Mouse (Mus musculus): ENCODE data around the gene Tspyl3. TPM values are rescaled to one million over a fixed set of nuclear protein-coding genes. Genes with fewer than 3 reads are reported as not detected.

Gene Tspyl3
- total and polyA plus RNA-seq, 3 experiments = 0.27 TPM; not detected in 1

GRCm38 (mm10) chr2:153259864-153260674, 34.8 kb upstream of the Tspyl3 start:
- ATAC-seq (ENCODE audit: extremely low read depth, insufficient number of reproducible peaks, low FRiP score, poor library complexity, severe bottlenecking) (peak; percentile 94), DNase-seq (ENCODE audit: low spot score) (peak; percentile 73)
- no peak for TF ChIP-seq GATA1 (IDR thresholded peaks at IDR 0.05; ENCODE audit: borderline replicate concordance, low read length)
- no peak for TF ChIP-seq CTCF (IDR thresholded peaks at IDR 0.05; ENCODE audit: low read depth, low read length)
- TF ChIP-seq POLR2AphosphoS5 (IDR thresholded peaks at IDR 0.05; ENCODE audit: insufficient replicate concordance, low read depth, low read length) = no peak
- TF ChIP-seq TAL1 (conservative IDR thresholded peaks at IDR 0.05; ENCODE audit: low read depth, low read length) = peak; percentile 96
- TF ChIP-seq GATA2 (IDR thresholded peaks at IDR 0.05; ENCODE audit: borderline replicate concordance, low read depth, low read length) = peak; percentile 99
- H3K27me3 ChIP-seq (ENCODE audit: insufficient read depth, low read length) = no peaks in the 10 kb centered on the region
- H3K9me3 ChIP-seq (replicated peaks) = no peaks in the 10 kb centered on the region
- H3K36me3 ChIP-seq (replicated peaks) = peaks cover 66% of the 10 kb centered on the region
- peak overlapping the region; percentile 63; the same call in 1 of the 2 replicates for H3K4me3 ChIP-seq (ENCODE audit: low read depth, low read length)
- H3K4me1 ChIP-seq (ENCODE audit: insufficient read depth, low read depth, low read length) = peaks cover 81% of the 10 kb centered on the region

GRCm38 (mm10) chr2:153259030-153259863, 34.0 kb upstream of the Tspyl3 start:
- Histone ChIP-seq H3K36me3 (replicated peaks) (peaks cover 66% of the 10 kb centered on the region), H3K4me1 (ENCODE audit: insufficient read depth, low read depth, low read length) (peaks cover 76% of the 10 kb centered on the region), H3K9me3 (replicated peaks) (no peaks in the 10 kb centered on the region), H3K27me3 (ENCODE audit: insufficient read depth, low read length) (no peaks in the 10 kb centered on the region), H3K4me3 (ENCODE audit: low read depth, low read length) (peak overlapping the region; percentile 63; the same call in 1 of the 2 replicates)
- ATAC-seq (ENCODE audit: extremely low read depth, insufficient number of reproducible peaks, low FRiP score, poor library complexity, severe bottlenecking) (no peak), DNase-seq (ENCODE audit: low spot score) (no peak)
- TF ChIP-seq GATA2 (IDR thresholded peaks at IDR 0.05; ENCODE audit: borderline replicate concordance, low read depth, low read length) (no peak), TAL1 (conservative IDR thresholded peaks at IDR 0.05; ENCODE audit: low read depth, low read length) (no peak), GATA1 (IDR thresholded peaks at IDR 0.05; ENCODE audit: borderline replicate concordance, low read length) (no peak), POLR2AphosphoS5 (IDR thresholded peaks at IDR 0.05; ENCODE audit: insufficient replicate concordance, low read depth, low read length) (no peak), CTCF (IDR thresholded peaks at IDR 0.05; ENCODE audit: low read depth, low read length) (no peak)

GRCm38 (mm10) chr2:153256604-153257003, 31.4 kb upstream of the Tspyl3 start:
- peaks cover 54% of the 10 kb centered on the region for H3K4me1 ChIP-seq (ENCODE audit: insufficient read depth, low read depth, low read length)
- H3K9me3 ChIP-seq (replicated peaks) = no peaks in the 10 kb centered on the region
- no peak for ATAC-seq (ENCODE audit: extremely low read depth, insufficient number of reproducible peaks, low FRiP score, poor library complexity, severe bottlenecking)
- DNase-seq (ENCODE audit: low spot score) = no peak
- no peaks in the 10 kb centered on the region for H3K27me3 ChIP-seq (ENCODE audit: insufficient read depth, low read length)
- no peak for TF ChIP-seq GATA2 (IDR thresholded peaks at IDR 0.05; ENCODE audit: borderline replicate concordance, low read depth, low read length)
- TF ChIP-seq POLR2AphosphoS5 (IDR thresholded peaks at IDR 0.05; ENCODE audit: insufficient replicate concordance, low read depth, low read length) = no peak
- no peak for TF ChIP-seq TAL1 (conservative IDR thresholded peaks at IDR 0.05; ENCODE audit: low read depth, low read length)
- TF ChIP-seq CTCF (IDR thresholded peaks at IDR 0.05; ENCODE audit: low read depth, low read length) = no peak
- no peak for TF ChIP-seq GATA1 (IDR thresholded peaks at IDR 0.05; ENCODE audit: borderline replicate concordance, low read length)
- H3K4me3 ChIP-seq (ENCODE audit: low read depth, low read length) = no peak overlapping the region
- peaks cover 66% of the 10 kb centered on the region for H3K36me3 ChIP-seq (replicated peaks)

- H3K9me3 ChIP-seq (replicated peaks) = no peaks in the 10 kb centered on the region
- peaks cover 29% of the 10 kb centered on the region for H3K4me1 ChIP-seq (ENCODE audit: insufficient read depth, low read depth, low read length)
- no peak overlapping the region for H3K4me3 ChIP-seq (ENCODE audit: low read depth, low read length)
- peaks cover 79% of the 10 kb centered on the region for H3K36me3 ChIP-seq (replicated peaks)
- DNase-seq (ENCODE audit: low spot score) (no peak), ATAC-seq (ENCODE audit: extremely low read depth, insufficient number of reproducible peaks, low FRiP score, poor library complexity, severe bottlenecking) (no peak)
- no peaks in the 10 kb centered on the region for H3K27me3 ChIP-seq (ENCODE audit: insufficient read depth, low read length)
- TF ChIP-seq POLR2AphosphoS5 (IDR thresholded peaks at IDR 0.05; ENCODE audit: insufficient replicate concordance, low read depth, low read length) (no peak), CTCF (IDR thresholded peaks at IDR 0.05; ENCODE audit: low read depth, low read length) (no peak)
Measured at GRCm38 (mm10) chr2:153249751-153250150, 24.5 kb upstream of the Tspyl3 start.

- Histone ChIP-seq H3K36me3 (replicated peaks) (peaks cover 53% of the 10 kb centered on the region), H3K4me1 (ENCODE audit: insufficient read depth, low read depth, low read length) (peaks cover 57% of the 10 kb centered on the region), H3K9me3 (replicated peaks) (no peaks in the 10 kb centered on the region), H3K27me3 (ENCODE audit: insufficient read depth, low read length) (no peaks in the 10 kb centered on the region), H3K4me3 (ENCODE audit: low read depth, low read length) (peak overlapping the region; percentile 88)
- no peak for TF ChIP-seq GATA2 (IDR thresholded peaks at IDR 0.05; ENCODE audit: borderline replicate concordance, low read depth, low read length)
- TF ChIP-seq GATA1 (IDR thresholded peaks at IDR 0.05; ENCODE audit: borderline replicate concordance, low read length) = no peak
- no peak for TF ChIP-seq TAL1 (conservative IDR thresholded peaks at IDR 0.05; ENCODE audit: low read depth, low read length)
- TF ChIP-seq POLR2AphosphoS5 (IDR thresholded peaks at IDR 0.05; ENCODE audit: insufficient replicate concordance, low read depth, low read length) = no peak
- no peak for TF ChIP-seq CTCF (IDR thresholded peaks at IDR 0.05; ENCODE audit: low read depth, low read length)
- DNase-seq (ENCODE audit: low spot score) = no peak
- ATAC-seq (ENCODE audit: extremely low read depth, insufficient number of reproducible peaks, low FRiP score, poor library complexity, severe bottlenecking) = no peak
Measured at GRCm38 (mm10) chr2:153242156-153242555, 16.9 kb upstream of the Tspyl3 start.
